Mouse (Mus musculus): ENCODE results near the gene Psmd14. TPM values are rescaled to one million over a fixed set of nuclear protein-coding genes. Genes with fewer than 3 reads are reported as not detected.

Psmd14 gene
- 10 to 100 TPM; 52.0 to 59.5 TPM for total RNA-seq (2023)

DNA sequence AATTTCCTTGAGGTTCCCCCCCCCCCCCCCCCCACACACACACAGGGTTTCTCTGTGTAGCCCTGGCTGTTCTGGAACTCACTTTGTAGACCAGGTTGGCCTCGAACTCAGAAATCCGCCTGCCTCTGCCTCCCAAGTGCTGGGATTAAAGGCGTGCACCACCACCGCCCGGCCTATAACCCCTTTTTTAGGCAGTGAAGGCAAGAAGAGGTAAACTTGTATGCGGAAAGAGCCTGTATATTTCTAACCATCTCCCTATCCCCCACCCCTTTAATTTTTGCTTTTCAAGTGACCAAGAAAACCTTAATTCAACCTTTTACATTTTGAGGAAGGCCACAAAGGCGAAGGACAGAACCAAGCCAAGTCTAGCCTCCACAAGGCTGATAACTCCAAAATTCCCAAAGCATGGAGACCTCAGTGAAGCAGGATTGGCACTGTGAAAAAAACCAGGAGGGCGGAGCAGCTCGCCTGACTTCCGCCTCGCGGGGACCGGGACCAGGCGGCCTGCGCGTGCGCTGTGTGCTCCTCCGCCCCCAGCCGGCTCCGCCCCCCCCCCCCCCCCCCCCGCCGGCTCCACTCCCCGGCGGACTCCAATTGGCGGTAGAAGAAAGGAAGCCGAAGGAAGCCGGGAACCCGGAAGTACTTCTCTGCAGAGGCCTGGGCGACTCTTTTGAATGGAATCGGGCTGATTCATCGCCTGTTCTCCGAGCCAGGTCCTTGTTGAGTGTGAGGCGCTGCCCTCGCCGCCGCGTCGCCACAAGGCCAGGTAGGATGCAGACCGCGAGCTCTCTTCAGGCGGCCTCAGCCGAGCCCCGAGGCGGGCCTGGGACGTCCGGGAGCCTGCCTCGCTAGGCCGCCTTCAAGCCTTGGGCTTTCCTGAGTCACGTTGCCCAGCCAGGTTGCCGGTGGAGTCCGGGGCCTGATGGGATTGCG, at the start of gene Psmd14:
Gene Psmd14 (plus strand): TSS at position 587 of the 933 bp plus-strand sequence.

DNA sequence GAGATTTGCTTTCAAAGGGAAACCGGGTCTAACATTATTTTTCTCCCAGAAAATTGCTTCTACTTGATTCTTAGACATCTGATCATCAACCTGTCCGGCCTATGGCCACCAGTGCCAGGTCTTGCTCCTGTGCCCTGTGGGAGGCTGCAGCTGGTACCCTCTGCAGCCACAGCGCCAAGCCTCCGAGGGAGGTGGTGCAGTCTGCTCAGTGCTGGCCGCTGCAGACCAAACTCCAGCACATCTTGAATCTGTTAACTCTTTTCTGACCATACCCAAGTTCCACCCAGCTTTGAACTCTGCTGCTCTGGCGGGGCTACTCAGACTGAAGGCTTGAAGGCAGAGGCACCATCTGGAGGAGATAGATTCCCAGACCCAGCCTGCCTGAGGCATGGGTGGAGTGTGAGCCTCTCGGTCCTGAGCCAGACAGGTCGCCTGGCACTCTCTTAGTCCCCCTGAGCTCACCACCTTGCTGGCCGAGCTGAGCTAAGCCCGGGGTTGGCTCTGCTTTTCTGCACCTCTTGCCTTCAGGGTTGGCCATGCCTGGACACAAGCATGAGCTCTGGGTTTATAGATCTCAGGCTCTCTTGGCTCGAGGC, 91.3 kb downstream of the Psmd14 start, which contains the start of gene Tbr1:
Gene Tbr1 (plus strand): TSS at position 275 of the 596 bp plus-strand sequence.

Other genes starting within 250 kb of the Psmd14 start
- 10 to 100 TPM; 68.3 to 72.8 TPM for gene Tank, start 133.1 kb upstream of the Psmd14 start, total RNA-seq (2023)
- gene Tbr1, start 91.2 kb downstream of the Psmd14 start, total RNA-seq (2023): under 1 TPM in 1 of 2 experiments, not detected in 1; 0.09 TPM

Data from neutrophil, adult 59 days (primary cell).